Mouse (Mus musculus) intestine, postnatal 0 days (tissue): ENCODE data around the gene Serpinc1. TPM values are rescaled to one million over a fixed set of nuclear protein-coding genes. Genes with fewer than 3 reads are reported as not detected.

Experiments used
- ATAC-seq: fragments of 200-750 bp; cut with Nextera tagmentation; 2 replicates; pipeline ENCODE4 v1.8.0; 2017; ENCODE audit warnings: mild to moderate bottlenecking, moderate TSS enrichment, moderate library complexity
- H3K27ac ChIP-seq: fragments of 300-500 bp; sonication (generic); 2 replicates; pipeline ENCODE4 v1.5.1; 2014; ENCODE audit warnings: mild to moderate bottlenecking, low read depth, low read length, moderate library complexity
- H3K27me3 ChIP-seq: fragments of 300-500 bp; sonication (generic); replicated peaks from 2 replicates; pipeline ENCODE4 v1.6.1; 2014; ENCODE audit warnings: low read length, mixed read lengths; ENCODE audit not compliant: control insufficient read depth, insufficient read depth
- H3K36me3 ChIP-seq: fragments of 300-500 bp; sonication (generic); 2 replicates; pipeline ENCODE4 v1.6.1; 2014; ENCODE audit warnings: mild to moderate bottlenecking, moderate library complexity; ENCODE audit not compliant: control insufficient read depth, insufficient read depth
- H3K4me1 ChIP-seq: fragments of 300-500 bp; sonication (generic); replicated peaks from 2 replicates; pipeline ENCODE4 v1.6.1; 2014; ENCODE audit warnings: antibody characterized with exemption, low read length, mixed read lengths; ENCODE audit not compliant: control insufficient read depth, insufficient read depth
- H3K4me2 ChIP-seq: fragments of 300-500 bp; sonication (generic); replicated peaks from 2 replicates; pipeline ENCODE4 v1.6.1; 2014; ENCODE audit warnings: low read depth, mild to moderate bottlenecking, moderate library complexity
- H3K4me3 ChIP-seq: fragments of 300-500 bp; sonication (generic); 2 replicates; pipeline ENCODE4 v1.5.1; 2014; ENCODE audit warnings: low read depth, low read length
- H3K9ac ChIP-seq: fragments of 300-500 bp; sonication (generic); 2 replicates; pipeline ENCODE4 v1.6.1; 2014; ENCODE audit warnings: mild to moderate bottlenecking, low read depth, low read length
- H3K9me3 ChIP-seq: fragments of 300-500 bp; sonication (generic); 2 replicates; pipeline ENCODE4 v1.6.1; 2016; ENCODE audit warnings: mixed run types; ENCODE audit not compliant: control insufficient read depth
- CTCF ChIP-seq: sonication (generic); IDR thresholded peaks from 2 replicates; pipeline ENCODE4 v1.5.1; 2016; ENCODE audit warnings: low read depth, mild to moderate bottlenecking, control low read depth, antibody characterized with exemption, moderate library complexity
- WGBS: fragments of 180-500 bp; shearing (Covaris S2); extraction: QIAGEN DNeasy Blood & Tissue Kit; methylation state at CpG from one replicate; pipeline ENCODE4 v1.1.7; 2014; 5-methylcytosine and 5-hydroxymethylcytosine counted together
- polyA plus RNA-seq: library from polyadenylated mRNA; unstranded; fragments of >200 nt; fragmentation: Nextera tagmentation; extraction: Ambion mirVana; gene quantifications from 2 replicates; pipeline ENCODE4 v1.2.1, GENCODE M21; 2015

The Serpinc1 gene
- 1.1 TPM in 2 replicates for polyA plus RNA-seq

DNA sequence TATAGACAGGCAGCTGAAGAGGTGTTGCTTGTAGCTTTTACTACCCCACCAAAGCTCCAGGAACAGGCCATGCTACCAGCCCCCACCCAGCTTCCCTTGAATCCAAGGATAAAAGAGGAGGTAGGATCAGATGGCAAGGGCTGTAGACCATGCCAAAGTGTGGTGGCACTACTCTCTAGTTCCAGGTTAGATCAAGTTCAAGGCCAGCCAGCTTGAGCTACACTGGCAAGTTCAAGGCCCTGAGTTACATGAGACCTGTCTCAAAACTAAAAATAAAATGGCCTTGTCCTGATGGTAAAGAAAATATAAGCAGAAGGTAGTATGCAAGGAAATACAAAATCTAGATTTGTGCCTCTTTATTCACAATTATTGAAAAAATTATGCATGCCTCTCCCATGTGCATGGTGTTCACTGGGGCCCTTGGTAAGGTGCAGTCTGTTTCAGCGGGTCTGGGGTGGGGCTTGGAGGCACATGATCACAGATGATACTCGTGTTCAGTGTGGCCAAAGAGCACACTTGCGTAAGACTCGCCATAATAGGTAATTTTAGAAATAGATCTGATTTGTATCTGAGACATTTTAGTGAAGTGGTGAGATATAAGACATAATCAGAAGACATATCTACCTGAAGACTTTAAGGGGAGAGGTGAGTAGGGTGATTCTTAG, at the start of gene Serpinc1:
TSS of gene Serpinc1 (plus strand) at position 515 of the 665 bp plus-strand sequence.
- no peak within 1 kb of the TSS for H3K4me3 ChIP-seq
- H3K4me2 ChIP-seq, result no peak within 1 kb of the TSS
- no peaks in the 10 kb centered on the region for H3K36me3 ChIP-seq
- H3K4me1 ChIP-seq, result no peaks in the 10 kb centered on the region
- no peak for TF ChIP-seq CTCF
- no peaks in the 10 kb centered on the region for H3K27me3 ChIP-seq
- ATAC-seq, result peak; percentile 77
- H3K9ac ChIP-seq, result no peak within 1 kb of the TSS
- WGBS, result 50% methylated on average over 4 of the region's 4 CpGs
- H3K9me3 ChIP-seq, result no peaks in the 10 kb centered on the region
- H3K27ac ChIP-seq, result no peak within 1 kb of the TSS; the same call in 1 of the 2 replicates

- Histone ChIP-seq H3K36me3 (0 out of 2 replicates have a peak, but pooled peaks cover 19% of the 10 kb centered on the region), H3K27ac (no peak overlapping the region), H3K9ac (no peak overlapping the region), H3K4me1 (no peaks in the 10 kb centered on the region), H3K4me2 (no peak overlapping the region), H3K4me3 (no peak overlapping the region), H3K9me3 (no peaks in the 10 kb centered on the region), H3K27me3 (no peaks in the 10 kb centered on the region)
- ATAC-seq, result no peak
- no peak for TF ChIP-seq CTCF
These were observed 47.1 kb upstream of the Serpinc1 start for GRCm38 (mm10) chr1:160931320-160931719.

DNA sequence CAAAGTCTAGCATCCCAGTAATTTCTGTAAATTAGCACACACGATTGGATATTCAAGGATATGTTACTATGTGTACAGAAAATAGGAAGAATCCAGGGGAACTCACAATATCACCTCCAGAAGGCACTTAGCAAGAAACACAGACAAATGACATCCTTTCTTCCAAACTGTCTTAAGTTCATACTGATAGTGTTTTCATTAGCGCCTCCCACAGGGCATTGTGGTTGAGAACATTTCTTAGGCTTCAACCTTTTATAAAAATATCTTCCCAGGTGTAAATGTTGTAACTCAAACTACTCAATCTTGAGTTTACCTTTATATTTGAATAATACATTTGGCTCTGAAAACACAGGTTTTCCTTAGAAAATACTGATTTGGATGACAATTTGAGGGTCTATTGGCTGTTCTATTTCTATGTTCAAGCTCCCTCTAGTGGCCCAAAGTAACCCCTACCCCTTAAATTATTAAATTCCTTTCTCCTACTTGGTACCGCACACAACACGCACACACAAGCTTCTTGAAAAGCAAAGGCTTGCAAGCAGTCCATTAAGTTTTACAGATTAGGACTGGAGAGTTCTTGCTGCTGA, 44.4 kb upstream of the Serpinc1 start:
- no peak overlapping the region for H3K9ac ChIP-seq
- no peak overlapping the region for H3K4me3 ChIP-seq
- no peak for ATAC-seq
- WGBS, result 67% methylated on average over 4 of the region's 4 CpGs
- no peaks in the 10 kb centered on the region for H3K27me3 ChIP-seq
- H3K27ac ChIP-seq, result no peak overlapping the region
- peaks cover 29% of the 10 kb centered on the region; the same call in 1 of the 2 replicates for H3K36me3 ChIP-seq
- TF ChIP-seq CTCF, result peak; percentile 71
- H3K4me1 ChIP-seq, result no peaks in the 10 kb centered on the region
- H3K4me2 ChIP-seq, result no peak overlapping the region
- H3K9me3 ChIP-seq, result no peaks in the 10 kb centered on the region

DNA sequence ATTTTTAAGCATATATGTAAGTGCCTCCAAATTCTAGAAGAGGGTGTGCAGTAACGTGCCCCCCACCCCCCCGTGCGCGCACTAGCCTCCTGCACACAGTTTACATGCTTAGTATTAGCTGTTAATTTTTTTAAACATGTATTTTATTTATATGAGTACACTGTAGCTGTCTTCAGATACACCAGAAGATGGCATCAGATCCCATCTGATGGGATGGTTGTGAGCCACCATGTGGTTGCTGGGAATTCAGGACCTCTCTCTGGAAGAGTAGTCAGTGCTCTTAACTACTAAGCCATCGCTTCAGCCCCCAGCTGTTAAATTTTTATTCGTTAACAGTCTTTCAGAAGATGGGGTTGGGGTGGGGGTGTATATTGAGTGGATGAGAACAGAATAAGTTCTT, 42.8 kb upstream of the Serpinc1 start:
- peaks cover 34% of the 10 kb centered on the region; the same call in 1 of the 2 replicates for H3K36me3 ChIP-seq
- H3K4me3 ChIP-seq, result no peak overlapping the region
- no peak for ATAC-seq
- peak; percentile 60 for TF ChIP-seq CTCF
- no peak overlapping the region for H3K27ac ChIP-seq
- H3K9ac ChIP-seq, result no peak overlapping the region
- H3K4me1 ChIP-seq, result no peaks in the 10 kb centered on the region
- no peak overlapping the region for H3K4me2 ChIP-seq
- 86% methylated on average over 6 of the region's 6 CpGs for WGBS
- no peaks in the 10 kb centered on the region for H3K27me3 ChIP-seq
- no peaks in the 10 kb centered on the region for H3K9me3 ChIP-seq

GRCm38 (mm10) chr1:160963199-160963598, 15.2 kb upstream of the Serpinc1 start:
- Histone ChIP-seq H3K27me3 (no peaks in the 10 kb centered on the region), H3K36me3 (peaks cover 71% of the 10 kb centered on the region), H3K9me3 (no peaks in the 10 kb centered on the region), H3K27ac (no peak overlapping the region), H3K4me3 (no peak overlapping the region), H3K4me1 (no peaks in the 10 kb centered on the region), H3K9ac (no peak overlapping the region), H3K4me2 (no peak overlapping the region)
- TF ChIP-seq CTCF, result no peak
- 95% methylated on average over 7 of the region's 7 CpGs for WGBS
- ATAC-seq, result no peak

DNA sequence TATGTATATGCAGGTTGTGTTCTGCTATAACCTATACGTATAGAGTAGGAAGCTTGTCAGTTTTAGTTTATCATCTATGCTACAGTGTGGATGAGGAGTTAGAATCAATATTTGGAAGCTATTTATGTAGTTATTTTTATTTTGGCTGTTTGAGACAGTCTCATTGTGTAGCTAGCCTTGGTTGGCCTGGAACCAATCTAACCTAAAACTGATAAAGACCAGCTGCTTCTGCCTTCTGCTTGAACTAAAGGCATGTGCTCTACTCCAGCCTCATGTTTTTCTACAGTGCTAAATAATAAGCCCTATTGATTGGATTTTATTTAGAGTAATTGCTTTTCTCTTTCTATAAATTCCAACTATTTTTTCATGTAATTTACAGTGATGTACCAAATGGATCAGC, 11.1 kb upstream of the Serpinc1 start:
- no peak overlapping the region for H3K4me2 ChIP-seq
- no peaks in the 10 kb centered on the region for H3K4me1 ChIP-seq
- no peak overlapping the region for H3K27ac ChIP-seq
- no peaks in the 10 kb centered on the region for H3K9me3 ChIP-seq
- peaks cover 62% of the 10 kb centered on the region for H3K36me3 ChIP-seq
- no peak for TF ChIP-seq CTCF
- H3K27me3 ChIP-seq, result no peaks in the 10 kb centered on the region
- no peak overlapping the region for H3K4me3 ChIP-seq
- ATAC-seq, result no peak
- no peak overlapping the region for H3K9ac ChIP-seq
- WGBS, result 81% methylated on average over 1 of the region's 1 CpGs
